Mouse (Mus musculus) spleen, adult 2 months (tissue): ENCODE results near the gene Acvr1b.

Experiments used
- CTCF ChIP-seq: fragments of 200-500 bp; IDR thresholded peaks from 2 replicates; pipeline ENCODE4 v1.5.1; 2011; ENCODE audit warnings: mild to moderate bottlenecking, inconsistent platforms; ENCODE audit not compliant: insufficient read depth, insufficient read length, insufficient replicate concordance; ENCODE audit errors: extremely low read depth
- POLR2A ChIP-seq: fragments of 200-500 bp; IDR thresholded peaks from 2 replicates; pipeline ENCODE4 v1.6.1; 2011; ENCODE audit warnings: low read depth, low read length, inconsistent platforms

DNA sequence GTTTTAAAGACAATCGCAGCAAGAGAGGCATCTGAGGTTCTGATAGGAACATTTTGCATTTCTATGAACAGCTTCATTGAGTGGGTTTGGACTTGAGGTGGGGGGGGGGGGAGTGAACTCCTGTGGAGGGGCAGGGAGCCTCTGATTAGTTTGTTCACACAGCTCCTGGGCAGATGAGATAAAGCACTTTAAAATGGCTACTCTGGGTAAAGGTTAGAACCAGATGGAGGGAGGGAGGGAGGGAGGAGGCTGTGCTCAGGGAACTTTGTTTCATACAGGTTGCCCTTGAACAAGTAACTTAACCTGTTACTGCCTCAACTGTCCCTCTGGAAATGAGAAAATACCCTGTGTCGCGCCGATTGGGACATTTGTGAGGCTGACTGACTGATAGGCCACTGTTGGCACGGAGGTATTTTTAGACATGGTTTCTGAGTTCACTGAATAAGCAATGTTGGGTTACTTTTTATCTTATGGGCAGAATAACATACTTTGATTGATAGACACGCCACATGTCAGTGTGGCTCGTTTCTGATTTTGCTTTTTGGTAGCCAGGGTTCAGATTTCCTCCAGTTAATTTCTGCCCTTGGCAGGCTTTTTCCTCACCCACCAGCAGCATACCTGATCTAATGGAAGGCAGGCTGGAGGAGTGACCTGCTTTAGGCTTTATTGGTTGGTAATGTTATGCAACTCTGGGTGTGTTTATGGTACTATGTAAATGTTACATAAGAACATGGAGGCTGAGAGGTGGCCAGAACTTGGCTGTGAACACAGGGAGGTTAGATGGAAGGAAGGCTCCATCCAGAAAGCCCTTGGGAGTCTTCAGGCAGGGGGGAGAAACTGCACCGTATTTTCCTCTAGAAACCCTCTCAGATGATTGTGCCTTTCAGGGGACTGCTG lies 3.2 kb downstream of the Acvr1b start:
- no peak for TF ChIP-seq POLR2A
- no peak for TF ChIP-seq CTCF
